Comparison of ENCODE assay signal across 10 mouse cellular contexts in genomic region chr8:122526526-122527170, GRCm38 (mm10). TPM values are rescaled to one million over a fixed set of nuclear protein-coding genes. Genes with fewer than 3 reads are reported as not detected.
DNase-seq lines count a peak whose midpoint lies in the region; ATAC-seq and TF ChIP-seq lines count a peak whose summit lies in the region.
"Had no signal": no experiment of that assay in that cellular context is flagged by ENCODE, and none has a peak within 500 bp of the region (broad histone marks: within the 10 kb centered on the region; RNA-seq: fewer than 3 reads in every experiment).

No protein-coding gene starts in this region.

- peak; percentile 32; the same call in 1 of the 2 replicates for ATAC-seq in heart, embryonic 14.5 days (ENCODE audit: insufficient number of reproducible peaks, insufficient read depth, low FRiP score, low read depth)
- no peak for ATAC-seq in forebrain, postnatal 0 days

- H3K9ac ChIP-seq in heart, embryonic 14.5 days (ENCODE audit: low read length), result peak overlapping the region; percentile 42
- no peak overlapping the region for H3K9ac ChIP-seq in forebrain, postnatal 0 days
- H3K9ac ChIP-seq: neural tube, embryonic 12.5 days had no signal

- no peak for DNase-seq in gastrocnemius, adult 2 months
- DNase-seq in gastrocnemius, postnatal 14 days, result no peak
- DNase-seq in kidney, postnatal 36 days, result peak; percentile 76 to 89
- DNase-seq in lung, postnatal 36 days, result peak; percentile 66
- no peak for DNase-seq in spleen, postnatal 36 days (ENCODE audit: low spot score in 2 of 2)
- no peak for DNase-seq in right cerebral cortex, postnatal 25 days
- DNase-seq in forebrain, postnatal 0 days, result no peak
- DNase-seq: embryo, embryonic 11 days had no signal

- TF ChIP-seq CTCF in gastrocnemius, adult 2 months (IDR thresholded peaks at IDR 0.05), result no peak
- no peak for TF ChIP-seq CTCF in forebrain, postnatal 0 days (IDR thresholded peaks at IDR 0.05; ENCODE audit: low read depth)

- H3K9me3 ChIP-seq in heart, embryonic 14.5 days (ENCODE audit: control insufficient read depth, low read length), result no peaks in the 10 kb centered on the region
- H3K9me3 ChIP-seq in forebrain, postnatal 0 days (ENCODE audit: low read length), result no peaks in the 10 kb centered on the region
- H3K9me3 ChIP-seq: neural tube, embryonic 12.5 days had no signal

- intact Hi-C loops in gastrocnemius, adult 2 months (cut with DNase I), result no loop called here
- intact Hi-C loops in gastrocnemius, postnatal 14 days (cut with DNase I; ENCODE audit: low total_unique reads), result no loop called here

- peak overlapping the region; percentile 11; the same call in 1 of the 2 replicates for H3K4me2 ChIP-seq in heart, embryonic 14.5 days (ENCODE audit: low read length)
- no peak overlapping the region for H3K4me2 ChIP-seq in forebrain, postnatal 0 days (ENCODE audit: low read depth)
- H3K4me2 ChIP-seq: neural tube, embryonic 12.5 days had no signal

- no peak overlapping the region for H3K4me3 ChIP-seq in gastrocnemius, adult 2 months
- H3K4me3 ChIP-seq in heart, embryonic 14.5 days (ENCODE audit: control insufficient read depth in 1 of 2, insufficient read depth in 1 of 2, low read depth in 1 of 2, low read length in 2 of 2), result no peak overlapping the region
- no peak overlapping the region for H3K4me3 ChIP-seq in forebrain, postnatal 0 days (ENCODE audit: low read depth, low read length)
- H3K4me3 ChIP-seq: neural tube, embryonic 12.5 days had no signal

- WGBS in heart, embryonic 14.5 days, result 19% methylated on average over 7 of the region's 7 CpGs
- 75% methylated on average over 7 of the region's 7 CpGs for WGBS in forebrain, postnatal 0 days

- peak overlapping the region; percentile 83 for H3K27ac ChIP-seq in gastrocnemius, adult 2 months
- peak overlapping the region; percentile 88 to 90 for H3K27ac ChIP-seq in heart, embryonic 14.5 days (replicated peaks in 1 of 2; ENCODE audit: control insufficient read depth in 1 of 2, insufficient read depth in 1 of 2, low read depth in 2 of 2, low read length in 2 of 2)
- no peak overlapping the region for H3K27ac ChIP-seq in forebrain, postnatal 0 days (ENCODE audit: low read depth, low read length)
- H3K27ac ChIP-seq: neural tube, embryonic 12.5 days had no signal

- H3K27me3 ChIP-seq in heart, embryonic 14.5 days (ENCODE audit: control insufficient read depth, insufficient read depth, low read length), result no peaks in the 10 kb centered on the region
- no peaks in the 10 kb centered on the region for H3K27me3 ChIP-seq in forebrain, postnatal 0 days (ENCODE audit: insufficient read depth, low read length)
- H3K27me3 ChIP-seq: neural tube, embryonic 12.5 days had no signal

- H3K36me3 ChIP-seq in heart, embryonic 14.5 days (ENCODE audit: control insufficient read depth, insufficient read depth, low read length), result no peaks in the 10 kb centered on the region
- H3K36me3 ChIP-seq in forebrain, postnatal 0 days (ENCODE audit: insufficient read depth), result no peaks in the 10 kb centered on the region
- H3K36me3 ChIP-seq: neural tube, embryonic 12.5 days had no signal

- H3K4me1 ChIP-seq in heart, embryonic 14.5 days (ENCODE audit: control insufficient read depth in 2 of 2, insufficient read depth in 2 of 2, low read length in 2 of 2), result peaks cover 53 to 63% of the 10 kb centered on the region in 2 experiments
- H3K4me1 ChIP-seq in forebrain, postnatal 0 days (ENCODE audit: insufficient read depth), result 0 out of 2 replicates have a peak, but pooled peaks cover 10% of the 10 kb centered on the region

RNA-seq across cellular contexts. Expression of gene Piezo1, which starts 24.5 kb away (rescaled TPM):
- total RNA-seq in gastrocnemius, adult 2 months (2021), result 10 to 100 TPM; 11.3 to 25.5 TPM
- total RNA-seq in gastrocnemius, postnatal 14 days (2021), result 10 to 100 TPM; 15.1 to 15.4 TPM
- 14.9 and 16.3 TPM in 2 replicates for polyA plus RNA-seq in heart, embryonic 14.5 days (2014; fragmentation: Nextera tagmentation; extraction: Ambion mirVana)
- total RNA-seq in forebrain, postnatal 0 days (2014; rRNA removed), result 11.6 and 15.1 TPM in 2 replicates
- polyA plus RNA-seq in forebrain, postnatal 0 days (2015; fragmentation: Nextera tagmentation; extraction: Ambion mirVana), result 1.2 and 1.4 TPM in 2 replicates

RNA-seq across cellular contexts. Expression of gene Cdt1, which starts 41.2 kb away (rescaled TPM):
- 1 to 10 TPM in 1 of 2 experiments, under 1 TPM in 1; 0.78 to 1.5 TPM for total RNA-seq in gastrocnemius, adult 2 months (2021)
- total RNA-seq in gastrocnemius, postnatal 14 days (2021), result 1 to 10 TPM; 1.8 to 3.0 TPM
- polyA plus RNA-seq in heart, embryonic 14.5 days (2014; fragmentation: Nextera tagmentation; extraction: Ambion mirVana), result 23.2 and 27.6 TPM in 2 replicates
- total RNA-seq in forebrain, postnatal 0 days (2014; rRNA removed), result 11.5 and 14.9 TPM in 2 replicates
- 6.1 and 6.5 TPM in 2 replicates for polyA plus RNA-seq in forebrain, postnatal 0 days (2015; fragmentation: Nextera tagmentation; extraction: Ambion mirVana)

RNA-seq across cellular contexts. Expression of gene Aprt, which starts 50.1 kb away (rescaled TPM):
- 10 to 100 TPM; 40.5 to 44.8 TPM for total RNA-seq in gastrocnemius, adult 2 months (2021)
- 10 to 100 TPM; 40.1 to 44.1 TPM for total RNA-seq in gastrocnemius, postnatal 14 days (2021)
- 240 and 243 TPM in 2 replicates for polyA plus RNA-seq in heart, embryonic 14.5 days (2014; fragmentation: Nextera tagmentation; extraction: Ambion mirVana)
- total RNA-seq in forebrain, postnatal 0 days (2014; rRNA removed), result 132 and 163 TPM in 2 replicates
- 226 and 260 TPM in 2 replicates for polyA plus RNA-seq in forebrain, postnatal 0 days (2015; fragmentation: Nextera tagmentation; extraction: Ambion mirVana)

RNA-seq across cellular contexts. Expression of gene Ctu2, which starts 50.7 kb away (rescaled TPM):
- total RNA-seq in gastrocnemius, adult 2 months (2021), result 1 to 10 TPM; 6.9 to 7.4 TPM
- 1 to 10 TPM; 7.6 to 8.6 TPM for total RNA-seq in gastrocnemius, postnatal 14 days (2021)
- 24.9 and 33.0 TPM in 2 replicates for polyA plus RNA-seq in heart, embryonic 14.5 days (2014; fragmentation: Nextera tagmentation; extraction: Ambion mirVana)
- 58.0 and 69.7 TPM in 2 replicates for total RNA-seq in forebrain, postnatal 0 days (2014; rRNA removed)
- 89.7 and 99.5 TPM in 2 replicates for polyA plus RNA-seq in forebrain, postnatal 0 days (2015; fragmentation: Nextera tagmentation; extraction: Ambion mirVana)

RNA-seq across cellular contexts. Expression of gene Rnf166, which starts 50.8 kb away (rescaled TPM):
- total RNA-seq in gastrocnemius, adult 2 months (2021), result 10 to 100 TPM; 30.4 to 32.6 TPM
- total RNA-seq in gastrocnemius, postnatal 14 days (2021), result 10 to 100 TPM; 23.9 to 28.7 TPM
- 39.8 and 40.8 TPM in 2 replicates for polyA plus RNA-seq in heart, embryonic 14.5 days (2014; fragmentation: Nextera tagmentation; extraction: Ambion mirVana)
- total RNA-seq in forebrain, postnatal 0 days (2014; rRNA removed), result 32.1 TPM in 2 replicates
- 26.2 and 26.5 TPM in 2 replicates for polyA plus RNA-seq in forebrain, postnatal 0 days (2015; fragmentation: Nextera tagmentation; extraction: Ambion mirVana)

Comparison
In these comparisons a context has a peak if more than half of its experiments do, and no peak if none do; other contexts are left out.
1. DNase-seq: peak in kidney, postnatal 36 days (2 of 2) and lung, postnatal 36 days (single experiment); none in gastrocnemius, adult 2 months (single experiment), gastrocnemius, postnatal 14 days (single experiment), spleen, postnatal 36 days (0 of 2), right cerebral cortex, postnatal 25 days (single experiment) and forebrain, postnatal 0 days (single experiment).